Mouse (Mus musculus): ENCODE data around the gene Fgfr2. TPM values are rescaled to one million over a fixed set of nuclear protein-coding genes. Genes with fewer than 3 reads are reported as not detected.

Fgfr2 gene
- polyA plus RNA-seq, 1 experiment from 2014 or later: not detected

GRCm38 (mm10) chr7:130958551-130958950 is 2164.6 kb downstream of the Fgfr2 start:
- H3K27ac ChIP-seq: no peak overlapping the region
- no peaks in the 10 kb centered on the region for H3K79me2 ChIP-seq (ENCODE audit: inconsistent target)
- 92% methylated on average over 6 of the region's 7 CpGs for WGBS (ENCODE audit: missing documents)
- H3K4me3 ChIP-seq (ENCODE audit: inconsistent target): no peak overlapping the region
- no peaks in the 10 kb centered on the region for H3K36me3 ChIP-seq (ENCODE audit: inconsistent target)

- Histone ChIP-seq H3K36me3 (ENCODE audit: inconsistent target) (no peaks in the 10 kb centered on the region), H3K79me2 (ENCODE audit: inconsistent target) (no peaks in the 10 kb centered on the region), H3K4me3 (ENCODE audit: inconsistent target) (no peak overlapping the region), H3K27ac (no peak overlapping the region)
- 93% methylated on average over 10 of the region's 10 CpGs for WGBS (ENCODE audit: missing documents)
Observed at GRCm38 (mm10) chr7:130954177-130954601, 2169.0 kb downstream of the Fgfr2 start.

GRCm38 (mm10) chr7:130953376-130953775 is 2169.8 kb downstream of the Fgfr2 start:
- 91% methylated on average over 10 of the region's 10 CpGs for WGBS (ENCODE audit: missing documents)
- H3K4me3 ChIP-seq (ENCODE audit: inconsistent target): no peak overlapping the region
- no peaks in the 10 kb centered on the region for H3K79me2 ChIP-seq (ENCODE audit: inconsistent target)
- H3K36me3 ChIP-seq (ENCODE audit: inconsistent target): no peaks in the 10 kb centered on the region
- no peak overlapping the region for H3K27ac ChIP-seq

- H3K4me3 ChIP-seq (ENCODE audit: inconsistent target): no peak overlapping the region
- 94% methylated on average over 5 of the region's 5 CpGs for WGBS (ENCODE audit: missing documents)
- no peak overlapping the region for H3K27ac ChIP-seq
- H3K36me3 ChIP-seq (ENCODE audit: inconsistent target): no peaks in the 10 kb centered on the region
- H3K79me2 ChIP-seq (ENCODE audit: inconsistent target): no peaks in the 10 kb centered on the region
Observed at GRCm38 (mm10) chr7:130951004-130951403, 2172.1 kb downstream of the Fgfr2 start.

- no peak overlapping the region for H3K27ac ChIP-seq
- no peaks in the 10 kb centered on the region for H3K79me2 ChIP-seq (ENCODE audit: inconsistent target)
- WGBS (ENCODE audit: missing documents): 92% methylated on average over 7 of the region's 7 CpGs
- no peak overlapping the region for H3K4me3 ChIP-seq (ENCODE audit: inconsistent target)
- no peaks in the 10 kb centered on the region for H3K36me3 ChIP-seq (ENCODE audit: inconsistent target)
Observed at GRCm38 (mm10) chr7:130950482-130950881, 2172.7 kb downstream of the Fgfr2 start.

GRCm38 (mm10) chr7:130949331-130949751 is 2173.8 kb downstream of the Fgfr2 start:
- no peak overlapping the region for H3K27ac ChIP-seq
- H3K36me3 ChIP-seq (ENCODE audit: inconsistent target): no peaks in the 10 kb centered on the region
- no peak overlapping the region for H3K4me3 ChIP-seq (ENCODE audit: inconsistent target)
- 35% methylated on average over 8 of the region's 8 CpGs for WGBS (ENCODE audit: missing documents)
- no peaks in the 10 kb centered on the region for H3K79me2 ChIP-seq (ENCODE audit: inconsistent target)

- Histone ChIP-seq H3K79me2 (ENCODE audit: inconsistent target) (no peaks in the 10 kb centered on the region), H3K27ac (no peak overlapping the region), H3K4me3 (ENCODE audit: inconsistent target) (no peak overlapping the region), H3K36me3 (ENCODE audit: inconsistent target) (no peaks in the 10 kb centered on the region)
- 16% methylated on average over 5 of the region's 5 CpGs for WGBS (ENCODE audit: missing documents)
Observed at GRCm38 (mm10) chr7:130948563-130949208, 2174.5 kb downstream of the Fgfr2 start.

- no peak overlapping the region for H3K27ac ChIP-seq
- no peaks in the 10 kb centered on the region for H3K36me3 ChIP-seq (ENCODE audit: inconsistent target)
- no peak overlapping the region for H3K4me3 ChIP-seq (ENCODE audit: inconsistent target)
- 97% methylated on average over 12 of the region's 12 CpGs for WGBS (ENCODE audit: missing documents)
- no peaks in the 10 kb centered on the region for H3K79me2 ChIP-seq (ENCODE audit: inconsistent target)
Observed at GRCm38 (mm10) chr7:130946303-130946702, 2176.8 kb downstream of the Fgfr2 start.

GRCm38 (mm10) chr7:130945730-130946129 is 2177.4 kb downstream of the Fgfr2 start:
- Histone ChIP-seq H3K79me2 (ENCODE audit: inconsistent target) (no peaks in the 10 kb centered on the region), H3K4me3 (ENCODE audit: inconsistent target) (no peak overlapping the region)
- 92% methylated on average over 3 of the region's 3 CpGs for WGBS (ENCODE audit: missing documents)

GRCm38 (mm10) chr7:130944766-130945475 is 2178.2 kb downstream of the Fgfr2 start:
- Histone ChIP-seq H3K36me3 (ENCODE audit: inconsistent target) (no peaks in the 10 kb centered on the region), H3K4me3 (ENCODE audit: inconsistent target) (no peak overlapping the region), H3K79me2 (ENCODE audit: inconsistent target) (no peaks in the 10 kb centered on the region), H3K27ac (no peak overlapping the region)
- WGBS (ENCODE audit: missing documents): 95% methylated on average over 11 of the region's 11 CpGs

More at GRCm38 (mm10) chr7:130945730-130946129, 2177.4 kb downstream of the Fgfr2 start:
- Histone ChIP-seq H3K27ac (no peak overlapping the region), H3K36me3 (ENCODE audit: inconsistent target) (no peaks in the 10 kb centered on the region)

GRCm38 (mm10) chr7:130943280-130943895 is 2179.8 kb downstream of the Fgfr2 start:
- H3K79me2 ChIP-seq (ENCODE audit: inconsistent target): no peaks in the 10 kb centered on the region
- no peak overlapping the region for H3K27ac ChIP-seq
- no peaks in the 10 kb centered on the region for H3K36me3 ChIP-seq (ENCODE audit: inconsistent target)
- H3K4me3 ChIP-seq (ENCODE audit: inconsistent target): no peak overlapping the region
- WGBS (ENCODE audit: missing documents): 22% methylated on average over 9 of the region's 9 CpGs

GRCm38 (mm10) chr7:130940733-130941132 is 2182.4 kb downstream of the Fgfr2 start:
- no peaks in the 10 kb centered on the region for H3K79me2 ChIP-seq (ENCODE audit: inconsistent target)
- 93% methylated on average over 8 of the region's 8 CpGs for WGBS (ENCODE audit: missing documents)
- H3K4me3 ChIP-seq (ENCODE audit: inconsistent target): no peak overlapping the region
- no peak overlapping the region for H3K27ac ChIP-seq
- H3K36me3 ChIP-seq (ENCODE audit: inconsistent target): no peaks in the 10 kb centered on the region

GRCm38 (mm10) chr7:130938896-130939295 is 2184.3 kb downstream of the Fgfr2 start:
- no peaks in the 10 kb centered on the region for H3K36me3 ChIP-seq (ENCODE audit: inconsistent target)
- no peak overlapping the region for H3K27ac ChIP-seq
- no peak overlapping the region for H3K4me3 ChIP-seq (ENCODE audit: inconsistent target)
- WGBS (ENCODE audit: missing documents): 94% methylated on average over 8 of the region's 8 CpGs
- H3K79me2 ChIP-seq (ENCODE audit: inconsistent target): no peaks in the 10 kb centered on the region

- Histone ChIP-seq H3K4me3 (ENCODE audit: inconsistent target) (no peak overlapping the region), H3K27ac (no peak overlapping the region), H3K79me2 (ENCODE audit: inconsistent target) (no peaks in the 10 kb centered on the region), H3K36me3 (ENCODE audit: inconsistent target) (no peaks in the 10 kb centered on the region)
- WGBS (ENCODE audit: missing documents): 54% methylated on average over 4 of the region's 4 CpGs
Observed at GRCm38 (mm10) chr7:130938005-130938404, 2185.1 kb downstream of the Fgfr2 start.

GRCm38 (mm10) chr7:130937266-130937841 is 2185.8 kb downstream of the Fgfr2 start:
- no peak overlapping the region for H3K27ac ChIP-seq
- no peaks in the 10 kb centered on the region for H3K36me3 ChIP-seq (ENCODE audit: inconsistent target)
- WGBS (ENCODE audit: missing documents): 36% methylated on average over 12 of the region's 12 CpGs
- H3K79me2 ChIP-seq (ENCODE audit: inconsistent target): no peaks in the 10 kb centered on the region
- no peak overlapping the region for H3K4me3 ChIP-seq (ENCODE audit: inconsistent target)

Data from macrophage (primary cell).